Mouse (Mus musculus) forebrain, embryonic 10.5 days (tissue): ENCODE results near the gene Wdr76. TPM values are rescaled to one million over a fixed set of nuclear protein-coding genes. Genes with fewer than 3 reads are reported as not detected.
"Not testable (repeated sequence)": the region's sequence is repeated elsewhere in the genome, so short reads cannot be mapped to it uniquely, and the experiment has no call there.

ENCODE experiments used
- DNase-seq: peaks from one replicate; pipeline ENCODE4 v3.0.0-alpha.2; 2017; ENCODE audit warnings: low spot score; ENCODE audit errors: extremely low spot score
- H3K27ac ChIP-seq: fragments of 300-500 bp; sonication (generic); 2 replicates; pipeline ENCODE4 v1.5.1; 2016; ENCODE audit warnings: mild to moderate bottlenecking
- H3K27me3 ChIP-seq: fragments of 300-500 bp; sonication (generic); 2 replicates; pipeline ENCODE4 v1.6.1; 2016; ENCODE audit warnings: mild to moderate bottlenecking; ENCODE audit not compliant: poor library complexity, severe bottlenecking
- H3K36me3 ChIP-seq: fragments of 300-500 bp; sonication (generic); replicated peaks from 2 replicates; pipeline ENCODE4 v1.6.1; 2016; ENCODE audit warnings: mild to moderate bottlenecking, moderate library complexity
- H3K4me1 ChIP-seq: fragments of 300-500 bp; sonication (generic); 2 replicates; pipeline ENCODE4 v1.6.1; 2016
- H3K4me3 ChIP-seq: fragments of 300-500 bp; sonication (generic); 2 replicates; pipeline ENCODE4 v1.5.1; 2016; ENCODE audit warnings: mild to moderate bottlenecking, moderate library complexity
- H3K9me3 ChIP-seq: fragments of 300-500 bp; sonication (generic); 2 replicates; pipeline ENCODE4 v1.6.1; 2016; ENCODE audit warnings: mild to moderate bottlenecking, moderate library complexity
- WGBS: fragments of 180-500 bp; shearing (Covaris S2); methylation state at CpG from one replicate; pipeline ENCODE4 v1.1.7; 2016; 5-methylcytosine and 5-hydroxymethylcytosine counted together
- polyA plus RNA-seq: library from polyadenylated mRNA; unstranded; fragments of >200 nt; fragmentation: Nextera tagmentation; extraction: Ambion mirVana; gene quantifications from 2 replicates; pipeline ENCODE4 v1.2.1, GENCODE M21; 2016

Gene Wdr76
- polyA plus RNA-seq, result 15.0 and 15.8 TPM in 2 replicates

DNA sequence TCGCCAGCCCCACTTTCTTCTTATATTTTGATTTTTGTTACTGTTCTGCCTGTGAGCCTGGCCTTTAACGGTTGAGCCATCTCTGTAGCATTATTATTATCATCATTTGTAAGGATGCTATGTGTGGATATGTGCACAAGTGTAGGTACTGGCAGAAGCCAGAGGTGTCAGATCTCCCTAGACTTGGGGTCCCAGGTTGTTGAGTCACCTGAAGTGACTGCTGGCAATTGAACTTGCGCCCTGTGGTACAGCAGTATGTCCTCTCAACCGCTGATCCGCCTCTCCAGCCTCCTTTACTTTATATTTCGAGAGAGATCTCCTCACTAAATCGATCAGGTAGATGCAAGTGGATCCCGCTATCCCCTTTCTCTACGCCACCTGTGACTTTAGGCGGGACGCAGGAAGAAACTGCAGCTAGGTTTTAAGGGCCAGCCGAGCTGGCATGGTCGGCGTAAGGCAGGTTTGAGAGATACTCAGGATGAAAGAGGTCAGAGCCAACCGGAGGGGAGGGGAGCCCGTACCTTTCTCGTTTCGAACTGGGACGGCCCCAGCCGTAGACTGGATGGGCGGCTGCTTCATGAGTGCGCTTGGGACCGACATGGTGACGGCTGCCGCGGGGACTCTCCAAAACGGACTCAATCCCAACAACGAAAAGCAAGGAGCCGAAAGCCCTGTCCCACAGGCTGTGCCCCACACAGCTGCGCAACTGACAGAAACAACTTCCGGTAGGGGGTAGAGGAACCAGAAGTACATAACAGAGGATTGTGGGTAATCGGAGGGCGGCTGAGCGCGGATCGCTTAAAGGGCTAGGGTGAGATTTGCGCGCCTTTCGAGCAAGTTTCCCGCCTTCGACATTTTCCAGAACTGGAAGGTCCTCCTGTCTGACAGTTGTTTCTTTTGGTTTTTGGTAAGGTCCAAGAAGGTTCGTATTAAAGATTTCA is at the start of gene Wdr76, which contains the start of gene Mfap1a:
Gene Wdr76 (plus strand): TSS at position 782 of the 941 bp plus-strand sequence.
Gene Mfap1a (minus strand): TSS at position 724 of the 941 bp plus-strand sequence.
- H3K27me3 ChIP-seq, H3K9me3 ChIP-seq: not testable (repeated sequence)
- H3K4me1 ChIP-seq, result peaks cover 33% of the 10 kb centered on the region
- 4% methylated on average over 42 of the region's 42 CpGs for WGBS
- DNase-seq, result peak; percentile 87
- H3K27ac ChIP-seq, result peak within 1 kb of the TSS; percentile 82
- peaks cover 50% of the 10 kb centered on the region for H3K36me3 ChIP-seq
- peak within 1 kb of the TSS; percentile 65 for H3K4me3 ChIP-seq

DNA sequence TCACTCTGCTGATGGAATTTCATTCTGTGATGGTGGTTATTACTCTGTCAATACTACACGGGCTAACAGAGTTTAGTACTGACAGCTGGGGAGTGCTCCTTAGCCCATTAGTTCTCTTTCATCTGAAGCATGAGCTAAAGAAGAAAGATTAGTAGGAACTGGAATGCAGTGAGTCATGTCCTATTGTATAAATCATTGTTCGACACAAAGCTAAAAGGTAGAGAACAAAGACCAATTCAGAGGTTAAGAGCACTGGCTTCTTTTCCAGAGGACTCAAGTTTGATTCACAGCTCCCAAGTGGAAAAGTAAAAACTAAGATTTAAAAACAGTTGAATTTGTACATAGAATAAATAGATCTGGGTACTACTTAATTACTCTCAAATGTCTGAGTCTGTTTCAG is 46.5 kb upstream of the Wdr76 start:
- Histone ChIP-seq H3K9me3 (no peaks in the 10 kb centered on the region), H3K36me3 (peaks cover 35% of the 10 kb centered on the region), H3K27me3 (no peaks in the 10 kb centered on the region), H3K27ac (no peak overlapping the region), H3K4me3 (no peak overlapping the region), H3K4me1 (peaks cover 16% of the 10 kb centered on the region)
- whole genome bisulfite sequencing, result 76% methylated on average over 2 of the region's 2 CpGs
- DNase-seq, result no peak

GRCm38 (mm10) chr2:121468982-121469381 is 37.5 kb upstream of the Wdr76 start:
- not testable (repeated sequence) for H3K27ac ChIP-seq, H3K4me3 ChIP-seq, H3K27me3 ChIP-seq, H3K4me1 ChIP-seq, DNase-seq, H3K9me3 ChIP-seq
- H3K36me3 ChIP-seq, result peaks cover 20% of the 10 kb centered on the region
- 83% methylated on average over 4 of the region's 6 CpGs for WGBS

GRCm38 (mm10) chr2:121472783-121473182 is 33.7 kb upstream of the Wdr76 start:
- not testable (repeated sequence) for DNase-seq, H3K27me3 ChIP-seq, H3K4me1 ChIP-seq, H3K9me3 ChIP-seq, H3K27ac ChIP-seq
- Histone ChIP-seq H3K4me3 (peak overlapping the region; percentile 64), H3K36me3 (peaks cover 20% of the 10 kb centered on the region)
- 94% methylated on average over 3 of the region's 3 CpGs for WGBS

DNA sequence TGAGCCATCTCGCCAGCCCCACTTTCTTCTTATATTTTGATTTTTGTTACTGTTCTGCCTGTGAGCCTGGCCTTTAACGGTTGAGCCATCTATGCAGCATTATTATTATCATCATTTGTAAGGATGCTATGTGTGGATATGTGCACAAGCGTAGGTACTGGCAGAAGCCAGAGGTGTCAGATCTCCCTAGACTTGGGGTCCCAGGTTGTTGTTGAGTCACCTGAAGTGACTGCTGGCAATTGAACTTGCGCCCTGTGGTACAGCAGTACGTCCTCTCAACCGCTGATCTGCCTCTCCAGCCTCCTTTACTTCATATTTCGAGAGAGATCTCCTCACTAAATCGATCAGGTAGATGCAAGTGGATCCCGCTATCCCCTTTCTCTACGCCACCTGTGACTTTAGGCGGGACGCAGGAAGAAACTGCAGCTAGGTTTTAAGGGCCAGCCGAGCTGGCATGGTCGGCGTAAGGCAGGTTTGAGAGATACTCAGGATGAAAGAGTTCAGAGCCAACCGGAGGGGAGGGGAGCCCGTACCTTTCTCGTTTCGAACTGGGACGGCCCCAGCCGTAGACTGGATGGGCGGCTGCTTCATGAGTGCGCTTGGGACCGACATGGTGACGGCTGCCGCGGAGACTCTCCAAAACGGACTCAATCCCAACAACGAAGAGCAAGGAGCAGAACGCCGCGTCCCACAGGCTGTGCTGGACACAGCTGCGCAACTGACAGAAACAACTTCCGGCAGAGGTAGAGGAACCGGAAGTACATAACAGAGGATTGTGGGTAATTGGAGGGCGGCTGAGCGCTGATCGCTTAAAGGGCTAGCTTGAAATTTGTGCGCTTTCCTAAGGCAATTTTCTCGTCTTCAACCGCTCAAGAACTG is 33.0 kb upstream of the Wdr76 start, which contains the start of gene Mfap1b:
Gene Mfap1b (minus strand): TSS at position 767 of the 879 bp plus-strand sequence.
- peak within 1 kb of the TSS; percentile 64 for H3K4me3 ChIP-seq
- H3K36me3 ChIP-seq, result peaks cover 16% of the 10 kb centered on the region
- H3K9me3 ChIP-seq, H3K4me1 ChIP-seq, H3K27me3 ChIP-seq: not testable (repeated sequence)
- peak; percentile 78 for DNase-seq
- 5% methylated on average over 41 of the region's 41 CpGs for WGBS
- H3K27ac ChIP-seq, result peak within 1 kb of the TSS; percentile 72

DNA sequence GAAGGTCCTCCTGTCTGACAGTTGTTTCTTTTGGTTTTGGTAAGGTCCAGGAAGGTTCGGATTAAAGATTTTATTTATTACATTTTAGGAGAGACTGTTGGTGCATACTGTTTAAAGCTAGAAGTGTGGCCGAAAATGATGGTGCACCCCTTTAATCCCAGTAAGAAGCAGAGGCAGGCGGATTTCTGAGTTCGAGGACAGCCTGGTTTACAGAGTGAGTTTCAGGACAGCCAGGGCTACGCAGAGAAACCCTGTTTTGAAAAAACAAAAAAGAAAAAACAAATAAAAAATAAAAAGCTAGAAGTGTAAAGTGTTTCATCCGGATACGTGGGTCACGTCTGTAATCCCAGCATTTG is 32.4 kb upstream of the Wdr76 start:
- Histone ChIP-seq H3K27ac (peak overlapping the region; percentile 72), H3K9me3 (no peaks in the 10 kb centered on the region), H3K4me1 (peaks cover 4% of the 10 kb centered on the region), H3K36me3 (peaks cover 16% of the 10 kb centered on the region), H3K27me3 (no peaks in the 10 kb centered on the region), H3K4me3 (peak overlapping the region; percentile 64)
- no peak for DNase-seq
- 39% methylated on average over 8 of the region's 8 CpGs for WGBS

DNA sequence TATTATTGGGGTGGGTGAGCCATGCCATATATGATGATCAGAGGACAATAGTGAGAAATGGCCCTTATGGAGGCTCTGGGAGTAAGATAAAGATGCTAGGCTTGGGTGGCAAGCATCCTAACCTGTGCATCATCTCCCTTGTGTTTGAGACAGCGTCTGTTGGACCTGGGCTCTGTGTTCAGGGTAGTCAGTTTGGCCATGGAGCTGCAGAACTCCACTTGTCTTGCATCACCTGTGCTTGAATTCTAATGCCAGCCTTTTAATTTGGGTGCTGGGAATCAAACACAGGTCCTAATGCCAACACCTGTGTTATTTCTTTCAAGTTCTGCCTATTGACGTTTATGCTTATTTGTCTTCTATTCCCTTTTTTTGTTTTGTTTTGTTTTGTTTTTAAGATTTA is 31.2 kb upstream of the Wdr76 start:
- peaks cover 13% of the 10 kb centered on the region for H3K36me3 ChIP-seq
- 98% methylated on average over 2 of the region's 2 CpGs for WGBS
- DNase-seq, result not testable (repeated sequence)

DNA sequence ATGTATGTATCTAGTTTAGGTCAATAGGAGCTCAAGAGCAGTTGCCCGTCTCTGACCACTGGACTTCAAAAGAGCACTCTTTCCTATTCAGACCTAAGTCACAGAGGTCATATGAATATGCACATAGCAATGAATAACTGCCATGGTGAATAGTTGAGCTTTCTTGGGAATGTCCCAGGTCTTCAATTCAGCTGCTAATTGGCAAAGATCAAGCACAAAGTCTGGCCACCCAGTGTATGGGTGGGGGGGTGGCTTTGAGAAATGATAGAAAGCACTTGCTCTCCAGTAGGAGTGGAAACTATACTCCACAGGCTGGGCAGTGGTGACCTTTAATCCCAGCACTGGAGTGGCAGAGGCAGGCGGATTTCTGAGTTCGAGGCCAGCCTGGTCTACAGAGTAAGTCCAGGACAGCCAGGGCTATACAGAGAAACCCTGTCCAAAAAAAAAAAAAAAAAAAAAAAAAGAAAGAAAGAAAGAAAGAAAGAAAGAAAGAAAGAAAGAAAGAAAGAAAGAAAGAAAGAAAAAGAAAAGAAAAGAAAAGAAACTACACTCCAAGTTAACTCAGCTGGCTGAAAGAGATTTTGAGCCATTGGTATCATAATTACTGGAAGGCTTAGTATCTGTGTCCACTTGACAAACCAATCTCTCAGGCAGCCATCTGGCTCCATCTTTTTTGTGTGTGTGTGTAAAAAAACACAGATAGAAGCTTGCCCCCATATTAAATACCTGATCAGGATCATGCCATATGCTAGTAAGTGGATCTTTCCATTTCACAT is 28.8 kb upstream of the Wdr76 start:
- Histone ChIP-seq H3K9me3 (no peaks in the 10 kb centered on the region), H3K27ac (no peak overlapping the region), H3K4me3 (no peak overlapping the region), H3K4me1 (peaks cover 4% of the 10 kb centered on the region), H3K36me3 (no peaks in the 10 kb centered on the region), H3K27me3 (no peaks in the 10 kb centered on the region)
- DNase-seq, result no peak
- 84% methylated on average over 3 of the region's 3 CpGs for WGBS

More for the DNA sequence above, 31.2 kb upstream of the Wdr76 start:
- H3K4me1 ChIP-seq, H3K9me3 ChIP-seq, H3K27me3 ChIP-seq, H3K27ac ChIP-seq, H3K4me3 ChIP-seq: not testable (repeated sequence)

DNA sequence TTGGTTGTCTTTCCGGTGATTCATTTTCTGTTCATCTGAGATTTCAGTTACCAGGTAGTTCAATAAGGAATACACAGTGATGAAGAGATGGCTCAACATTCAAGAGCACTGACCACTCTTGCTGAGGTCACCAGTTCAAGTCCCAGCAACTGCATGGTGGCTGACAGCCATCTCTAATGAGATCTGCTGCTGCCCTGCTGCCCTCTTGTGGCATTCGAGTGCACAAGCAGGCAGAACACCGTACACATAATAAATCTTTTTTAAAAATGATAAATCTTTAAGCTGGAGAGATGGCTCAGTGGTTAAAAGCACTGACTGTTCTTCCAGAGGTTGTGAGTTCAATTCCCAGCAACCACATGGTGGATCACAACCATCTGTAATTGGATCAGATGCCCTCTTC is 26.0 kb upstream of the Wdr76 start:
- 66% methylated on average over 3 of the region's 3 CpGs for WGBS
- Histone ChIP-seq H3K9me3 (no peaks in the 10 kb centered on the region), H3K4me1 (peaks cover 12% of the 10 kb centered on the region), H3K4me3 (no peak overlapping the region), H3K27ac (no peak overlapping the region), H3K27me3 (no peaks in the 10 kb centered on the region), H3K36me3 (no peaks in the 10 kb centered on the region)
- DNase-seq, result no peak

- not testable (repeated sequence) for H3K36me3 ChIP-seq, H3K27ac ChIP-seq, H3K4me3 ChIP-seq, H3K9me3 ChIP-seq, DNase-seq, H3K27me3 ChIP-seq
- H3K4me1 ChIP-seq, result peaks cover 12% of the 10 kb centered on the region
- 86% methylated on average over 13 of the region's 13 CpGs for WGBS
Observed at GRCm38 (mm10) chr2:121480916-121481315, 25.6 kb upstream of the Wdr76 start.

DNA sequence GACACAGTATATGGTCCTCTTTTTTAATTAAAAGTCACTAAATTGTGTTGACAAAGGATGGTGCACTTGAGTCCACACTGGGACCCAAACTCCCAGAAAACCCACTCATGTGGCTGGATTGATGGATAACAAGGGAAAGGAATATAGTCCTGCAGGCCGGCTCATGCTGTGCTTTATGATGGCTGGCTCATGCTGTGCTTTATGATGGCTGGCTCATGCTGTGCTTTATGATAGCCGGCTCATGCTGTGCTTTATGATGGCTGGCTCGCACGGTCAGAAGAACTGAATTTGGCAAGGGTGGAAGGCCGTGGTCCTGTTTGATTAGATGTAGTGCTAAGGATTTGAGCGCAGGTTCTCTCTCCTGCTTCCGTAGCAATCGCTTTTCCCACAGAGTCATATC is 22.9 kb upstream of the Wdr76 start:
- DNase-seq, result no peak
- no peaks in the 10 kb centered on the region for H3K9me3 ChIP-seq
- no peak overlapping the region for H3K4me3 ChIP-seq
- WGBS, result 52% methylated on average over 8 of the region's 8 CpGs
- no peaks in the 10 kb centered on the region for H3K27me3 ChIP-seq
- peak overlapping the region; percentile 58 for H3K27ac ChIP-seq
- peaks cover 12% of the 10 kb centered on the region for H3K4me1 ChIP-seq
- H3K36me3 ChIP-seq, result no peaks in the 10 kb centered on the region

- not testable (repeated sequence) for H3K27ac ChIP-seq, H3K36me3 ChIP-seq, H3K4me3 ChIP-seq, H3K9me3 ChIP-seq, H3K27me3 ChIP-seq, DNase-seq
- peaks cover 12% of the 10 kb centered on the region for H3K4me1 ChIP-seq
- 87% methylated on average over 2 of the region's 2 CpGs for WGBS
Observed at GRCm38 (mm10) chr2:121484403-121484802, 22.1 kb upstream of the Wdr76 start.
